Mouse (Mus musculus): ENCODE data around the gene Ccdc97.

- TF ChIP-seq GATA2 (IDR thresholded peaks at IDR 0.05; ENCODE audit: borderline replicate concordance, low read depth, low read length) (no peak), CTCF (IDR thresholded peaks at IDR 0.05; ENCODE audit: low read depth, low read length) (no peak), GATA1 (IDR thresholded peaks at IDR 0.05; ENCODE audit: borderline replicate concordance, low read length) (no peak), TAL1 (conservative IDR thresholded peaks at IDR 0.05; ENCODE audit: low read depth, low read length) (peak; percentile 83)
These were observed 38.2 kb downstream of the Ccdc97 start, which contains the start of gene B9d2 for GRCm38 (mm10) chr7:25680514-25681258.

All from G1E (cell line).